Mouse (Mus musculus) liver, postnatal 0 days (tissue): Measurements from ENCODE around the gene Edem2.

Experiments used
- CTCF ChIP-seq: sonication (generic); IDR thresholded peaks from 2 replicates; pipeline ENCODE4 v1.5.1; 2016; ENCODE audit warnings: antibody characterized with exemption, low read depth
- EP300 ChIP-seq: IDR thresholded peaks from 2 replicates; pipeline ENCODE4 v1.6.1; 2016; ENCODE audit warnings: antibody characterized with exemption, low read depth, mild to moderate bottlenecking

GRCm38 (mm10) chr2:155691723-155692493 lies 37.4 kb downstream of the Edem2 start, which contains the start of gene Trpc4ap:
- peak; percentile 99 for TF ChIP-seq CTCF
- no peak for TF ChIP-seq EP300
